Mouse (Mus musculus) hematopoietic stem cell, adult 5-6 weeks (primary cell): Measurements from ENCODE around the gene Ptpro. TPM values are rescaled to one million over a fixed set of nuclear protein-coding genes. Genes with fewer than 3 reads are reported as not detected.

ENCODE experiments used
- ATAC-seq, 2 experiments: fragments of 125-278 bp in 1 of 2; replicated peaks in 1 of 2; 2 replicates each; pipeline ENCODE4 v1.8.0; 2016 to 2017; ENCODE audit warnings: inconsistent platforms in 2 of 2, mild to moderate bottlenecking in 2 of 2, moderate number of reproducible peaks in 2 of 2, low read depth in 1 of 2, moderate TSS enrichment in 1 of 2; ENCODE audit not compliant: low FRiP score in 2 of 2, poor library complexity in 2 of 2, severe bottlenecking in 2 of 2, insufficient read depth in 1 of 2, low TSS enrichment in 1 of 2
- total RNA-seq: library from RNA; stranded (forward); fragments of 172-1452, 232-1000 nt; gene quantifications from 2 replicates; pipeline ENCODE4 v1.2.3, GENCODE M21; 2017

Ptpro gene
- total RNA-seq, 1 experiment from 2014 or later = 3.1 TPM

DNA sequence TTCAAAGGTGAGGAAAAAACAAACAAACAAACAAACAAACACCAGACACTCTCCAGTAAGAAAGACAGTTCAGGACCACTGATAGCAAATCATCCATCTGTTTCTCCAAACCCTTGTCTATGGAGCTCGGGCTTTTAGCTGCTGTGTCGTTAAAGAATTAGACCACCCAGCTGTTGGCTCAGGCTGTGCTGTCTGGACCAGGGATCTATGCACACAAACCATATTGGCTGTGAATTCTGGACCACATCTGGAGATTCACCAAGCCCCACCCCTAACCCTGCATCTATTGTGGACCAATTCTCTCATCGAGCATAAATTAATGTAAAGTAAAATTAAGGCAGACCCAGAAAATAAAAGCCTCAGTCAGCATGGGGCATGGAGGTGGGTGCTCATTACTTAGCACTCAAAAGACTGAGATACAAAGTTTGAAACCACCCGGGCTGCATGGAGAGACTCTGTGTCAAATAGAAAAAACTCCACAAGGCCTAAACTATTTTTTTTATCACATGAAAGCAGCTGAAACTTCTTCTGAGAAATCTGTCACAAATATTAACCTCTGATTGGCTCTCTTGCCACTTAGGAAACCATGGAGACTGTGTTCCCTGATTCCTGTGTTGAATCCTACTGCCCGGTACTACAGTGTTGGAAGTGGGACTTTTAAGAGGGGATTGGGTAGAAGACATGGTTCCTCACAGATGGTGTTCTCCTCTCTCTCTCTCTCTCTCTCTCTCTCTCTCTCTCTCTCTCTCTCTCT, 91.7 kb downstream of the Ptpro start:
- ATAC-seq = no peak

DNA sequence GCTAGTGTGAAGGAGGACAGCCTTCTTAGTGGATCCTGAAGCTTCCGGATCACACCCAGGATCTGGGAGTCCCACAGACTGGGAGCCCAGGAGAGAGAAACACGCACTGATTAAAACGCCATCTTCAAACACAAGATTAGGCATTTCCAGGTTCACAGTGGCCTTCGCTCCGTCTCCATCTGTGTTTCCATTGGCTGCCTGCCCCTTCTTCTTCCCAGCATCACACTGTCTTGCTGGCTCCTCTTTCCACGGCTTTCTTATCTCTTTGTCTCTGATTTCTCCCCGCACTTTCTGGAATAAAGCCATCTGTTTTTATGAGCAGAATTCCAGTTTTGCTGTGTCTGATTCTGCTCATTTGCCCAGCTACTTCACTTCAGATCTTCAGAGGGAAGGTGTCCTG, 108.0 kb downstream of the Ptpro start:
- ATAC-seq = no peak

DNA sequence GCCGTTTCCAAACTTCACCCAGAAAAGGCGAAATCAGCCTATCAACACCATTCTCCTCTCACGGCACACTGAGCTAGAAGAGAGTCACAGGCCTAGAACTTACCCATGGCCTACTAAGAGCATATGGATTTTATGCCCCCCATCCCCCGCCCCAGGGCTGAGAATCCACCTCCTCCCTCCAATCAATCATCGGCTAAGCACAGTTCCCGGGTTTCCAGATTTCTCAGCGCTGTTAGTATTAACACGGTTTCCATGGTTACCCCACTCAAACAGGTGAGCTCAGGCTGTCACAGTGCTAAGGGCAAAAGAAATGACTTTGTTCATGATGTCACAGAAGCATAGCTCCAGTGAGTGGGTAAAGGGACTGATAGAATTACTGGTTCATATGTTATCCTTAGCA, 110.1 kb downstream of the Ptpro start:
- 0 out of 4 replicates have a peak, but pooled peaks of 1 of the 2 experiments have one; percentile 17 for ATAC-seq

DNA sequence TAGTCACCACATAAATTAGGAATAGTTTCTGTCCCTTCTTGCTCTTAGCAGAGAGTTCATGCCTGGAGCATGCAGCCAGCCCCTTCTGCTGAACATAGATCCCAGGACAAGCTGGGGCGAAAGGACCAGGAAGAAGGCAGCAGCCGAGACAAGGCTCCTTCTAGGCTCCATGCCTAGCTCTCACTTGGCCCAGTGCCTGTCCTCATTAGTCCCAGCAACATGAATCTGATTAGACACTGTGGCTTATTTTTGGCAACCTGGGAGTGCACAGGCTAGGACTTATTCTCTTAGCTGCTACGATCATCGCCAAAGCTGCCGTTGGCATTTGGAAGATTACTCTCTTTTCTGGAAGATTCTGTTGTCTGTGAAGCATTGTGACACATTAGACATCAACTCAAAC, 112.6 kb downstream of the Ptpro start:
- ATAC-seq = no peak

DNA sequence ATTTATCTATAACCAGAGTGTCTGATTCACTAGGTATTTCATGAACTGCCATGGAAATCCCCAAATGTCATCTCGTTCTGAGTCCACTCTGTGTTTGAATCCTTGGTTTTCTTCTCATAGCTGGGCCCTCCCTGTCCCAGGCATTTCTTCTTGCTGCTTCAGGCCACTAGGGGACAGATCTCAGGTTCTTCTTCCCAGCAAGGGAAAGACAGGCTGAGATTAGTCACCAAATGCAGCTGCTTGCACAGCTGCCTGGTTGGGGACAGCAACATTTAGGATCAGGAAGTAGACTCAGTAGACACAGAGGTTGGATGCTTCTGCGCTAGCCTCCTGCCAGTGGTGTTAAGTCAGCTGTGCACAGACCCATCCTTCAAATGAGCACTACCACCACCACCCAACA, 113.5 kb downstream of the Ptpro start:
- ATAC-seq = no peak

DNA sequence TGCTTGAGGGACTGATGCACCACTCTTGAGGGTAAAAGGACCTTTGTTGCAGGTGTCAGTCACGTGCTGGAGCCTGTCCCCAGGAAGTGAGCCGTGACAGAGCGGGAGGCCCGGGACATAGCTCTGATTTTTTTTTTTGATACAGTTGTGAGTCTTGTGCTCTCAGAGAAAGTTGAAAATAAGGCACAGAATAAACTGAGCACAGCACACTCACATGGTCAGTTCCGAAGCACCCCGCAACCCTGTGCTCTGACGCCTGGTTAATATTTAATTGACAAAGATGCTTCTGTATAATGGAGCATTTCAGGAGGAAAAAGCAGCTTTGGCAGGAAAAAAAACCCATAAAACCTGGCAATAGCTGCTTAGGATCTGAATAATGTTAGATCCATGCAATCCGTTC, 118.6 kb downstream of the Ptpro start:
- ATAC-seq = no peak

DNA sequence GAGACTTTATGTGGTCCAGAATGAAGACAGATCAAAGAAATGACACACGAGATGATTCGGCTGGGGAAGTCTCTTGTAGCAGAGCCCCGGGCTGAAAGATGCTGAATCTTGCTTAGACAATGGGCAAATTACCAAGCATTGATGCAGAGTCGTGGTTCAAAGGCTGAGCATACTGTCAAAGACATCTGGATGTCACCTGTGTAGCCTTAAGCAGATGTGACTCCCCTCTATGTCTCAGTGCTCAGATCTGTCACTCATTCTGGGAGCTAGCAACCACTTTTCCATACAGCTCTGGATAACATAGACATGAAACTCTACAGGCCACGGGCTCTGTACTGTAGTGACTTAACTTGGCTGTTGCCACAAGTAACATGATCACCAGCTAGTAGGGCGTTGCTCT, 119.3 kb downstream of the Ptpro start:
- no peak for ATAC-seq

DNA sequence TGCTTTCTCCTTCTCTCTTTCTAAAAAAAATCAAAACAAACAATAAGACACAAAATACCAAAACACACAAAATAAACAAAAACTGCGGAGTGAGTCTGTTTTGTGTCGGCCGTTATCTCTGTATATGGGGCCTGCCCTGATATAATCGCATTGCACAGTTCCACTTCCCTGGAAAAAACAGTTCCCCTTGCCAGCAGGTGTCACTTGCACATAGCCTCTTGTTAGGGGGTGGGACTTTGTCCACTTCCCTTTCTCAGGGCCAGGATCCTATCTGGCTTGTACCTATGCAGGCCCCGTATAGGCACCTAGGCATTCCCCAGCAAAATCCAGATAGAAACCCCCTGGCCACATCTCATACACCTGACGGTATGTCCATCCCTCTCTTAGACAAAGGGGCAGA, 121.8 kb downstream of the Ptpro start:
- ATAC-seq = peak; percentile 39 to 59; a peak in 3 of 4 replicates

DNA sequence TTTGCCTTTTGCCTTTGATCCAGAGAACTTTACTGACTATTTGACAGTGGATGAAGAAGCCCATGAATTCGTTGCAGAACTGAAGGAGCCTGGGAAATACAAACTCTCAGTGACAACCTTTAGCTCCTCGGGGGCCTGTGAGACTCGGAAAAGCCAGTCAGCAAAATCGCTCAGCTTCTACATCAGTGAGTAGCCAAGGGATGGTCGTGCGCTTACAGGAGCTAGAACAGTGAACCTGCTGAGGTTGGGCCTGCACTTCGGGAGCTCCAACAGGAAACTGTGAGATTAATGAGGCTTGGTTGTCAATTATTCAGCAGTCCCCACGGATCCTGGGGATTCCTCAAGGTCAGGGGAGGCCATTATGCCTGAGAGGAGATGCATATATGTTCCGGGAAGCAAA, 130.4 kb downstream of the Ptpro start:
- ATAC-seq = no peak

DNA sequence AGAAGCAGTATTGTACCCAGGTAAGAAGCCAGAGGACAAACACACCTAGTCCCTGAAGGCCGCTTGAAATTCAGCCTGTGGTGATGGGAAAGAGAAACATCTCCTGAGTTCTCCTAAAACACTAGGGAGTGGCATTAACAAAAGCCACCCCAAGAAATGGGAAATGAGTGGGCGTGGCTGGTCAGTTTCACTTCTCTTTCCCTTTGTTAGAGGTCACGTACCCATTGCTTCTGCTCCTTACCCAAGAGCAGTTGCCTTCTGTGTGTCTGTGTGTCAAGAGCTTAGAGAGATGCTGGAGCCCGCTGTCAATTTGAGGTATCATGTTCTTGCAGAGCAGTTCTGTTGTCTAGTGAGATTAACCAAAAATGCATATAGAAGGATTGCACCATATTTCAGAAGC, 134.2 kb downstream of the Ptpro start:
- peak; percentile 22 to 45; a peak in 1 of 4 replicates for ATAC-seq

DNA sequence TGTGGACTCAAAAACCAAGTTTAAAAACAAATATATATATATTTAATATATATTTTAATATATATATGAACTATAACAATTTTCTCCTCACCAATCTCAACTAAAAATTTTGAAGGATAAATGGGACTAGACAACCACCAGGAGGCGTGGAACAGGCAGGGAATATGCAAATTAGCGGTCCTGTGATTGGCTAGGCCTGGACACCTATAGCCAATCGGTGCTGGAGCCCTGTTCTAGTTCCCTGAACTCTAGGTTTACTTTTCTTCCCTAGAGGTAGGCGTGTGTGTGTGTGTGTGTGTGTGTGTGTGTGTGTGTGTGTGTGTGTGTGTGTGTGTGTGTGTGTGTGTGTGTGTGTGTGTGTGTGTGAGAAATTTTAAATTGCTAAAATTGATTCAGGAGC, 134.8 kb downstream of the Ptpro start:
- ATAC-seq = no peak

DNA sequence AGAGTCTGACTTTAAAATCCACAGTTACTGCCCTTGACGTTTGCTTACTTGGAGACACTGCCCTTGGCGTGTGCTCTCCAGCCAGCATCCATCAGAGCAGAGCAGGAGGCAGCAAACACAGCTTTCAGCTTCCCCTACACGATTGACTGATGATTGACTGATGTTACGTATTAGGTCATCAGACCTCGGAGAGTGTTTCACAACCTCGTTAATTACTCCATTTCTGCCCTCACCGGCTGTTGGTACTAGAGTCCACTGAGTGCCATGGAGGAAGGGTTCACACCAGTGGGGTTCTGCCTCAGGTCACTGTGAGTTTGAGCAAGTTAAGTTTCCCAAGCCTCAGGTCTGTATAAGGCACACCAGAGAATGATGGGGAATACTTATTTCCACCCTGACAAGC, 143.0 kb downstream of the Ptpro start:
- 0 out of 4 replicates have a peak, but pooled peaks of 1 of the 2 experiments have one; percentile 30 for ATAC-seq

DNA sequence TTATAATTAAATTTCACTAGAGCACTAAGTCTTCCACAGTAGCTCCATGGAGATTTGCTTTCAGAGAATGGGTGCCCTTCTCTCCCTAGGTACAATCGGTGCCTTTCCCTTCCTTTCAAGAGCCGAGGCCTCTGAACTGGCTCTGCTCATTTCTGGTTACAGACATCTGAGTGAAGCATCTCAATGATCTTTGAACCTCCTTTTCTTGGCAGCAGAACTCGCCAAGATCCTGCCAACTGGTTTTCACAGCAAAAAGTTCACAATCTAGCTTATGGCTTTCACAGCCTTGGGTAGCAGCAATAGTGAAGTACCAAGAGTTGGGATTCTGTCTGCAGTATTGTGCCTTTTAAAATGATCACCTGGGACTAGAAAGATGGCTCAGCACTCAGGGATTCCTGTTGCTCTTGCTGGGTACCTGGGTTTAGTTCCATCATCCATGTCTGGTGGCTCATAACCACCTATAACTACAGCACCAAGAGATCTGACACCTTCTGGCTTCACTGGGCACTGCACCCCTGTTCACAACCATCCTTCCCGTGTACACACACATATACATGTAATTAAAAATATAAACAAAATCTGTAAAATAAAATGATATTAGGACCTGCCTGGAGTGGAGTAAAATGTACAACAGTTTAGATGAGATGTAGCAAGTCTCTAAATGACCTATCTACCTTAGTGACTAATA, 144.1 kb downstream of the Ptpro start:
- ATAC-seq = no peak

DNA sequence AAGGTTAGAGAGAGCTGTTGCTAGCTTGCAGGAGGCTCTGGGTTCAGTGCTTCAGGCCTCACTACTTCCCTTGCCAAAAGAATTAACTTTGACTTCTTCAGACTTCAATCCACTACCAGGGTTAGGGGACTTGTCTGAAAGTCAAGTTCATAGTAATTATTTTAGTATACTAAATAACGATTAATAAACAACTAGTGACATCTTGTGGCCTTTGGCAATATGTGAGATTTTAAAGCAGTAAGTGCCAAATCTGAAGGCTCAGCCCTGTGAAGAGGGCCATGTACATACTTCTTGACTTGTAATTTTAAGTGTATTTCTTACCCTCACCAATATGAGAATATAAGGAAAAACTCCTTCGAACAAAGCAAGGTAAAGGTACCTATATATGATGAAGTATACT, 145.2 kb downstream of the Ptpro start:
- ATAC-seq = no peak

DNA sequence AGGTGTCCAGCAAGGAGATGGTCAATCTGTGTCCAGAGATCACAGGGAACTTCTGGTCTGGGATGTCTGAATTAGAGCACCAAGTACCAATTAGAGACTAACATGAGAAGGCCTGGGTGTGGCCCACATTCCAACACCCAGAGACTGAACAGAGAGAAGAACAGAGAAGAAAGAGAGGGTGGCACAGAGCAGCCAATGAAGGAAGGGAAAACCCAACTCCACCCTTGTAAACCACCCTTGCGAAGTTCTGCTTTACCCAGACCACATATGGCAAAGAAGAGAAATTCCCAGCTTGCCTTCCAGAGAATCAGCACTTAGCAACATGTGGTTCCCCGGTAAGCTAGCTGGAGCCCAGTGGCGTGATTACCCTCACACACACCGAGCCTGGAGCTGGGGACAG, 152.1 kb downstream of the Ptpro start:
- no peak for ATAC-seq

DNA sequence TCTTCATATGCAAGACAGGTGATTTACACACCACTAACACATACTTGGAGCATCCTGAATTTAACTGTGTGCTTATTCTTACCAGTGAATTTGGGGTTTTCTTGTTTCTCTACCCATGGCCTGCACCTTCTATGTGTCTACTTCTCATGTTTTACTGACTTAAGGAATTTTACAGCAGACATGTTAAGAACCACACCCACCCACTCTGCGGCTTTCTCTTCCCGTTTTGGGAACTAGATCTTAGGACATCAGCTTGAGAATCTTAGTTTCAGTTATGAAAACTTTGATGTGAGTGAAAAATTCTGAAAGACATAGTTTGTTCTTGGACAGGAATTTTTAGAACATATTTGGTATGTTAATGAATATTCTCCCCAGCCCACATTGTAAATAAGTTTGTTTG, 153.6 kb downstream of the Ptpro start:
- no peak for ATAC-seq

DNA sequence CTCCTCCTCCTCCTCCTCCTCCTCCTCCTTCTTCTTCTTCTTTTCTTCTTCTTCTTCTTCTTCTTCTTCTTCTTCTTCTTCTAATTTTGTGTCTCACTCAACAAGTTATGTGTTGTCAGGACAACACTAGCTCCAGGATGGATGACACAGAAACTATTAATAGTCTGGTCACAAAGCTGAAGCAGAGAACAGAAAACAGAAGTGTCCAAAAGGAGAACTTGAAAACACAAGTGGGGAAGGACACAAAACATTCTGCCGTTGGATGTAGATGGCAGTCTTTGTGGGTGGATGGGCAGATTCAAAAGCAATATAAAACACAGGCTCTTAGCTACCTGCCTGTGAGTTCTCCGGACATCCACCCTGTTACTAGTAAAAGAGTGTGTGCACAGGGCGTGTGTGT, 158.4 kb downstream of the Ptpro start:
- ATAC-seq = peak; percentile 57 to 62

DNA sequence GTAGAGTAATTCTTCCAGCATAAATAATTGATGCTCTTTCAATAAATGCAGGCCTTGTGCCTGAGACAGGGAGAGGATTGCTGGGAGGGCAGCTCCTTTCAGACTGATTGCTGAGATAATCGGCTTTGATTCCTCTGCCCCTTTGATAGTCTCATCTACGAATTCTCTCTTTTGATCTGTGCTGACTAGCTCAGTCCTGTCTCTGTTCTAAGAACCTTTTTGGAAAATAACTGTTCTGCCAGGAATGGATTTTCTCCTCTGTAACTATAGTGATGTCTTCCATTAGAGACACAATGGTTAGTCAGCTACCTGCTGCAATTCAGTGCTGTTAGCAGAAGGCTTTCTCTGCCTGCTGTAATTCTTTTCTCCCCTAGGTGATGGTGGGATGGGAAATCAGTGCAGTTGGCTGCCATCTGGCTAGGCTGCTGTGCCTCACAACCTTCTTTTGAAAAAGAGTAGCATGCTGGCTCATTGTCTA, 159.8 kb downstream of the Ptpro start:
- no peak for ATAC-seq

DNA sequence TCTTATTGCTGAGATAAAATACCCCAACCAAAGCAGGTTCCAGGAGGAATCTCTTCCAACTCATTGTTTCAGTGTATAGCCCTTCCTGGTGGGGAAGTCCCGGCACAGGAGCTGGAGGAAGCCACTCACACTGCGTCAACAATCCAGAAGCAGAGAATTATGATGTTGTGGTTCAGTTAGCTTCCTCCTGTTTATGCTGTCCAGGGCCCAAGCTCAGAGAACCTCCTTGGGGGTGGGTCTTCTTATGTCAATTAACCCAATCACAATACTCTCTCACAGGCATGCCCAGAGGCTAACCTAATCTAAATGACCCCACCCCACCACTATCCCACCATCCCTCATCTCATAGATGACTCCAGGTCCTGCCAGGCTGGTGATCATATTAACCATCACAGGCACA, 160.9 kb downstream of the Ptpro start:
- ATAC-seq = peak; percentile 30 to 31; a peak in 1 of 4 replicates
